Mouse (Mus musculus): ENCODE data around the gene Slc22a15.

Slc22a15 gene

GRCm38 (mm10) chr3:101923843-101924740 lies at the start of gene Slc22a15:
Gene Slc22a15, minus strand, starts transcription at chr3:101924453.
- peak; percentile 80 for DNase-seq

DNA sequence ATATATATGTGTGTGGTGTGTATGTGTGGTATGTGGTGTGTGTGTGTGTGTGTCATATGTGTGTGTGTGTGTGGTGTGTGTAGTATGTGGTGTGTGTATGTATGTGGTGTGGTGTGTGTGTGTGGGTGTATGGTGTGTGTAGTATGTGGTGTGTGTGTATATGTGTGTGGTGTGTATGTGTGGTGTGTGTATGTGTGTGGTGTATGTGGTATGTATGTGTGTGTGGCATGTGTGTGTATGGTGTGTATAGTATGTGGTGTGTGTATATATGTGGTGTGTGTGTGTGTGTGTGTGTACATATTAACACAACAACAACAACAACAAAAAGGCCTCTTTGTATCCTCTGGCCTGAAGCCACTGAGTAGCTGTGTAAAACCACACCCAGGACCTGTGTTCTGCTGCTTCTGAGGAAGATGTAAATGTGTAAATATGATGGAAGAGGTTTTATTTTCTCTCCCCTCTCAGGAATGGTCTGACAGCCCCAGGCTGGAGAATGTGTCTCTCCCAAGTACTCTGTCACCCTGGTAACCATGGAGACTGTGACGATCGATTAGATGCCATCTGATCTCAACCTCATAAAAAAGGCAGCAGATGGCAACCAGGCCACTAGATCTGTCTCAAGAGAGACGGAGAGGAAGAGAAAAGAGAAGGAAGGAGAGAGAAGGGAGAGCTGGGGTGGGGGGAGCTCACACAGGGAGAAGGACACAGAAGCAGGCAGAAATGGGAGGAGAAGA lies 42.7 kb upstream of the Slc22a15 start:
- DNase-seq, result no peak

DNA sequence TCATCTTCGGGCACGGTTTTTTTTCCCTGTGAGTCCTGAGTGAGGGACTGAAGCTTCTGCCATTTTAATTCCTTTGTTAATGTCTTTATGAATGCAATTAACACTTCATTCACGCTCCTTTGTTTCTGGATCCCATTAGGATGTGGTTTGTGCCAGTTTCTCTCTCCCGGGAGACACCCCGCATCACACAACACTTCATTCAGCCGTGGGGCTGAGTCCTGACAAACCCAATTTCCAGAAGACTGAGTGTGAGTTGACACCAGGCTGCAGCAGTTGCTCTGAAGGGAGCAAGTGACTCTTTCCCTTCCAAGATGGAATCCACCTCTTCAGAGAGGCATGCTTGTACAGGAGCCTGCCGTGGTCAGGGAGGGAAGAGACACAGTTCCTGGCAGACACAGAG lies 40.1 kb upstream of the Slc22a15 start:
- no peak for DNase-seq

- no peak for DNase-seq
These were observed 39.2 kb upstream of the Slc22a15 start for GRCm38 (mm10) chr3:101963501-101963900.

DNA sequence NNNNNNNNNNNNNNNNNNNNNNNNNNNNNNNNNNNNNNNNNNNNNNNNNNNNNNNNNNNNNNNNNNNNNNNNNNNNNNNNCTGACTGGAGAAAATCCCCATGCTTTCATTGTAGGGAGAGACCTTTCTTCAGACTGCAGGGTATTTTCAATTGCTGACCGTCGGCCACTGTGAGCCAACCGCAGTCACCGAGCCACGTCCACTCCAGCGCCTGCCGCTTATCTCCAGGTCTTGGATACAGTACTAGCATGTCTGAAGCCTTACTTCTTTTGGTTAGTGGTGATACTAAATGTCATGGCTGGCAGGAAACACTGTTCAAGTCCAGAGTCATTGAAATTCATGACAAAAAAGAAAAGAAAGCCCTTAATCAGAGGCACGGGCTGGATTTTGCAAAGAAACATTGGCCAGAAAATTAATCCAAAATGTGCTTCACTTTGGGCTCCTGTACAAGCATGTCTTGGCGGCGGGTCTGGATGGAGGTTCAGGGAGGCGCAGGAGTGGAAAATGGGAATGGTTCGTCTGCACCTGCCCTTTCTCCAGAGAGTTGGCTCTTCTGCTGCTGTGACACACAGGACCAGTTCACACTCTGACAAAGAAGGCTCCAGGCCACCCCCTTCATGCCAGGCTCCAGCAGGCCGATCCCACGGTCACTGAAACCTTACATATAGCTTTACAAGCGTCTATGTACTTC lies 37.0 kb upstream of the Slc22a15 start:
- no peak for DNase-seq

DNA sequence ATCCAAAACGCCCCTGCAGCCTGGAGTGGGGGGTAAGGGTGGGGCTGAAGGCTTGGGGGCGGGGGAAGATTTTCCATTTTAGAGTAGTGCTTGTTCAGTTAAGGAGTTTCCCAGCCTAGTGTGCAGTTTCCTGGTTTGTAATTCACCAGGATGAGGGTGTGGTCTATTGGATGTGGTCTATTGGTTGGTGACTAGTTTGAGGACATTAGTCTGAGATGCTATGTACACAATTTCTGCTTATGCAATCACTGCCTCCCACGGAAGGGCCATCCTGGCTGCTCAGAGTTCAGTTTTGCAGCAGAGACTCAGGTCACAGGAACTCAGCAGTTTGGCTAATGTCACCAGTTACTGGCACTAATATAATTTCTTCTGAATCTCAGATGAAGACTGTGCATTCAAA lies 33.8 kb upstream of the Slc22a15 start:
- no peak for DNase-seq

DNA sequence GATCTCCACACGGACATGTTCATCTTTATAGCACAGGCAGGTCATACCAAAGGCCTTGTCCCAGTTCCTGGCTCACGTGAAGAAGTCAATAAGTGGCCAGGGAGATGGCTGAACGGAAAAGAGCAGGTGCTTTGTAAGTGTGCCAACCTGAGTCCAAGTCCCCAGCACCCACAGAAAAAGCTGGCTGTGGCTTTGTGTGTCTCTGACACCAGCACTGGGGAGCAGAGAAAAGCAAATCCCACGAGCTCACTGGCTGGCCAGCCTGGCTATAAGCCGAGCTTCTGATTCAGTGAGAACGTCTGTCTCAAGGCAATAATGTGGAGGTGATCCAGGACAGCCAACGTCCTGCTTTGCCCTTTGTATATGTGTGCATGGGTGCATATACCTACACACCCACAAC lies 29.3 kb upstream of the Slc22a15 start:
- no peak for DNase-seq

DNA sequence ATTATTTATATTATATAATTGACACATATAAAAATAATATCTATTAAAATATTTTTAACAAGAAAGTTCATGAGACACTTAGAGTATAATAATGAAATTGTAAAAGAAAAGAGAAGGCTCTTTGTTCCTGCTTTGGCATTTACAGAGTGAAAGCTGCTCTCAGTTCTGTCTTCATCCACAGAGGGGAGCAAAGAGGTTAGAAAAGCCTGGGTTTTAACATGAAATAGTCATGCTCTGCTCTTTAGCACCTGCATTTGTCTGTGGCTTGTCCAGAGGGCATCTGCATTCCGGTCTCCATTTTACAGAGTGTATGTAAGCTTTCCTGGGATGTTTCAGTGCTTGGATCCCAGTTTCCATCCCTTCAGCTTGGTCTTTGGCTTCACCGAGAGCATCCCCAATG lies 28.3 kb upstream of the Slc22a15 start:
- DNase-seq, result no peak

GRCm38 (mm10) chr3:101948572-101948971 lies 24.3 kb upstream of the Slc22a15 start:
- no peak for DNase-seq

DNA sequence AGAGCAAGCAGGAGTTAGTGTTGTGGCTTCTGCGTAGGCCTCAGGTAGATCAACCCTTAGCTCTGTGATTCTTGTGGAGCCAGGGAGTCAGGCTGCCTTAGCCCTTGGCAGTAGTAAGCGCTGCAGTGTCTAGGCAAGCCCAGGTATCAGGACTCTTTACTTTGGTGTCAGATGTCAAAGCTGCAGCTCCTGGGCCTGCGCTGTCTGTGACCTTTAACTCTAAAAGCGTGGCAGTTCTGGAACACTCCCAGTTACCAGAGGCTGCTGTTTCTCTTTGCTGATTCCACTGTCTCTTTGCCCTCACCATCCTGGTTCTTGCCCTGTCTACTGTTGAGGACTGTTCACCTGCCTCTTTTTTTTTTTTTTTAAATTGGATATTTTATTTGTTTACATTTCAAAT lies 23.0 kb upstream of the Slc22a15 start:
- no peak for DNase-seq

DNA sequence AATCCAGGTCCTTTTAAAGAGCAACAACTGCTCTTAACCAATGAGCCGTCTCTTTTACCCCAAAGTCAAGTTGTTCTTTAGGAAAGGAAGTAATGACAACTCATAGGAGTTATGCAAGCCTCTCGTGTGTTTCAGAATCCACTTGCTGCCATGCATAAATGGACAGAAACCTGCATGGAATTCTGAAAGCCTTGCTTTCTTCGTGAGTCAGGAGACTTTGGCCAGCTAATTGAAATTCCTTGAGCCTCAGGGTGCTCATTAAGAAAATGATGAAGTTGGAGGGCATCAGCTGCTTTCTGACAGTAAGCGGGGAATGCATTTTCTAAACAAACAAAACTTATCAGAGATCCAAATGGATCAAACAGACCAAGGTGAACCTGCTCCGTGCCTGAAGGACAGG lies 21.0 kb upstream of the Slc22a15 start:
- DNase-seq, result no peak

DNA sequence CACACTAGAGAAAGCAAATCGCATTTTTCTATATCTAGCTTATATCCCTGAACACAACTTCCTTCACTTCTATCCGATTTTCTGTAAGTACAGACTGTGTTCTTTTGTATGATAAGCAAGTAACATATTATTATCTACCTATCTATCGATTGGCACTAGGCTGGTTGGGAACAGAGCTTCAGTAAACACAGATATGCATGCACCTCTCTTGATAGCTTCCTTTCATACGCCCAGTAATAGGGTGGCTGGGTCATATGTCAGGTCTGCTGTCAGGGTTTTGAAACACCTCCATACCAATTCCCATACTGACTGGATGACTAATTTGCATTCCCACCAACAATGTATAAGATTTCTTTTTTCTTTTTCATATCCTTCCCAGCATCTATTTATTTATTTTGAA lies 16.2 kb upstream of the Slc22a15 start:
- DNase-seq, result no peak

DNA sequence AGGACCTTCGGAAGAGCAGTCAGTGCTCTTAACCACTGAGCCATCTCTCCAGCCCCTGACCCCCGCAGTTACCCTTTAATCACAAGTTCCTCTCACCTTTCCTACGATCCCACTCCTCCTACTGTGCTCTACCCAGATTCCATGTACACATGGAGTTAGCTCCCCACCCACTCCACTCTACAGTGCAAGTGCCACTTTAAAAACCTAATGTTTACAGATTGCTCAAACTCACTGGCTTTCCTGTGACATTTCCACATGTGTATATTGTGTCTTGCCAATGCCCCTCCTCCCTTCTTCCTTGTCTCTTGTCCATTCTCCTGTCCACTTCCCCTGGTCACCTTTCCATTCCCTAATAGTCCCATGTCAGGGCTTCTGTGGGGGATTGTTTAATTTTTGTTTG lies 15.6 kb upstream of the Slc22a15 start:
- DNase-seq, result no peak

DNA sequence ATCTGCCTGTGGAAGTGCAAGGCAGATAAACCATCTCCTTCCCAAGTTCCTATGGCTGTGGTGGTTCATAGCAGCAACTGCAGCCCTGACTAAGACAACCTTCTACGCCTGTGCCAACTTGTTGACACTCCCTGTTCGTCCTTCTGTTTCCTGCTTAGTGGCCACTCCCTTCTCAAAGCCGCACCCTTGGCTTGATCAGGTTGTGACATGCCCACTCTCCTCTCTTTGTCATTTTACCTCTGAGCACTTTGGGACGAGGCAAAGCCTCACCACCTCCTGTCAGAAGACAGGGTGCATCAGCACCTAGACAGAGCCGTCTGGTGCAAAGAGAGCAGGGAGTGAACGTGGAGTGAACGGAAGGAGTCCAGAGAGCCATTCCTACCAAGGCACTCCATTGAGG lies 14.9 kb upstream of the Slc22a15 start:
- DNase-seq, result no peak

- no peak for DNase-seq
These were observed 12.1 kb upstream of the Slc22a15 start for GRCm38 (mm10) chr3:101936369-101936768.

GRCm38 (mm10) chr3:101933820-101934219 lies 9.6 kb upstream of the Slc22a15 start:
- no peak for DNase-seq

DNA sequence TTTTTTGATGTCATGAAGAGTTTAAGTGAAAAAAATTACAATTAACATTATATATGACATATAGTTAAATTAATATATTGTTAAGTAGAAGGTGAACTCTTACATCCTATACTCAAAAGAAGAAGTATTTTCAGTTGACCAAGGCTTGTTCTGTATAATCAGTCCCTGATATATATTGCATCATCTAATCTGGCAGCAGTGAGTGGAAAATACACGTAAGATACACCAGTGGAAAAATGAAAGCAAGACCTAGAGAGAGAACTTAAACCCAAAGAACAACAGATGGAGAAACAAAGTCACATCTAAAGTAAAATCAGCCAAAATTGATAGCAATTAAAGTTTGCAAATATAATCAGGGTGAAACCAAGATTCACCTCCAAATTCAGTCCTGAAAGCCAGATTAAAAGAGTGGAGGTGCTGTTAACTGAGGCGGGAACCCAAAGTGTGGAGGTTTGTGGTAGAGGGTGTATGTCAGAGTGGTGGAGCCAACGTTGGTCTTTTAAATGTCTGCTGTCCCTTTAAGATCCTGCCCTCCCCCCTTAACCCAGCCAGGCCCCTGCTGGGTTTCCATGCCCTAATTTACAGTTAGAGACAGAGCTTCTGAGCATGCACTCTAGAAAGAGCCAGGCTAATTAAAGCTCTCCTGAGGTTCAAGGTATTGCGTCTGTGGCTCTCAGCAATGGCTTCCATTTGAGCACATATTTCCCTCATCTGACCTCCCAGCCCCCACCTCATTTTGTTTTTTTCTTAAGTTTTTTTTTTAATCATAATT lies 5.0 kb upstream of the Slc22a15 start:
- DNase-seq, result no peak

DNA sequence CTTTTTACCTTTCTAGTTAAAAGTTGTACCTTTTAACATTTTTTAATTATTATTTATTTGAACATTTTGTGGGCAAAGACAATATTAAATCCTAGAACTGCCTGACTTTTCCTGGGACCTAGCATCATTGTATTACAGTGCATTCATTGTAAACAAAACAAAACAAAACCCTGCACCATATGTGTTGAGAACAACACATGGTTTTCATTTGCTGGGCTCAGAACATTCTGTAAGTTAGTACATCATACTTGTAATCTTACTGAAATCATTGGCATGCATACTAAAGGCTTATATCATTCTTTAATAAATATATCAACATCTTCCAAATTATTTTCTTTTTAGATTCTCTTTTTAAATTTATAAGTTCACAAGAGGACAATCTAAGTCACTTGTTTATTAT lies 2.4 kb upstream of the Slc22a15 start:
- no peak for DNase-seq

- DNase-seq, result no peak
These were observed 1.4 kb upstream of the Slc22a15 start for GRCm38 (mm10) chr3:101925663-101926062.

GRCm38 (mm10) chr3:101922366-101922765 lies 1.9 kb downstream of the Slc22a15 start:
- no peak for DNase-seq

- no peak for DNase-seq
These were observed 5.7 kb downstream of the Slc22a15 start for GRCm38 (mm10) chr3:101918526-101918925.

DNA sequence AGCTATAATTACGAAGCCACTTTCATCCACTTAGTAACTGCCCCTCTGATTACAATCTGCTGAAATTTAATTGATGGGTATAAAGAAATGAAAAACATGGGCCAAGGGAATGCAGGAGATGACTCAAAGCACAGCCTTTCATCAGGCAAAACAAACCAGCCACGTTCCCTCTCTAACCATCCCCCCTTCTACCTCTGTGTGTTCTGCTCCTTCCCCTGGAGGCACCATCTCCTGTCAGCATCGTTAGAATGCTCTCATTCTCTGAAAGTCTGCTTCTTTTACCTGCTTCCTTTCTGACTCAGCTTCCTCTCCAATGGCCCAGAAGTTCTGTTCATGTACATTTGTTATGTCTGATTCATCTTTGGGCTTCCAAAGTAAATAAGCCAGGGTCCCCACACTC lies 6.6 kb downstream of the Slc22a15 start:
- no peak for DNase-seq

DNA sequence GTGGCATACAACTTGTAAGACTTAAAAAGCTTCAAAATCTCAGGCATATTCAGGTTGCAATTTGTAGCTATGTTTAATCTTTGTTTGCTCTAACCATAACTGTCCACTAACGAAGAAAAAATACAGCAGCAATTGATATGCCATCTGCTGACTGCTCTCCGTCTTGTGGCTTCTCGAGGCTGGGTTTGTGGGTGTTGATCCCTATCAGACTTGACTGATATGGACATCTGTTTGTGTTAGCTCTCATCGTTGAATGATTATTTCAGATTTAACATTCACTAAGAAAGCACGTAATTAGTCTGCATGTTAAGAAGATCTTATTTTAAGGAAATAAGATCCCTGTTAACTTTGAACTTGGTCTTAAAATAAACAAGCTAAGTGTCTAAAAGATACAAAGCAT lies 7.7 kb downstream of the Slc22a15 start:
- no peak for DNase-seq
